9 mouse cellular contexts compared by ENCODE assay signal in genomic region chr5:102206953-102207352, GRCm38 (mm10).
DNase-seq lines count a peak whose midpoint lies in the region; ATAC-seq and TF ChIP-seq lines count a peak whose summit lies in the region.
"Had no signal": no experiment of that assay in that cellular context is flagged by ENCODE, and none has a peak within 500 bp of the region (broad histone marks: within the 10 kb centered on the region; RNA-seq: fewer than 3 reads in every experiment).

No protein-coding gene starts in this region.

- DNase-seq in MN1 (ENCODE audit: low spot score): peak; percentile 47
- peak; percentile 61 for DNase-seq in cerebellum, adult 8-10 months
- DNase-seq in frontal cortex, adult 2 months (ENCODE audit: extremely low spot score in 1 of 2, low spot score in 1 of 2): peak; percentile 41 to 93
- DNase-seq in layer of hippocampus, adult 18-20 months (ENCODE audit: low spot score in 2 of 2): peak; percentile 57 to 89
- peak; percentile 31 for DNase-seq in lung, adult 2 months
- peak; percentile 44 for DNase-seq in ovary, adult 18-20 months (ENCODE audit: low spot score)
- peak; percentile 54 for DNase-seq in thymus, postnatal 14 days

- 4% methylated on average over 16 of the region's 16 CpGs for WGBS in lung, adult 2 months

- TF ChIP-seq POLR2A in lung, adult 2 months (IDR thresholded peaks at IDR 0.05; ENCODE audit: borderline replicate concordance, extremely low read depth, low read depth, low read length): no peak

- H3K4me3 ChIP-seq in lung, adult 2 months (replicated peaks; ENCODE audit: extremely low read depth, low read depth, low read length): no peak overlapping the region
- H3K4me3 ChIP-seq: erythroblast, embryonic 14.5 days had no signal

- ATAC-seq in hematopoietic stem cell, adult 5-6 weeks (replicated peaks in 1 of 2; ENCODE audit: insufficient read depth in 1 of 2, low FRiP score in 2 of 2, low TSS enrichment in 1 of 2, low read depth in 1 of 2, poor library complexity in 2 of 2, severe bottlenecking in 2 of 2): peak; percentile 73 to 87

- TF ChIP-seq CTCF in lung, adult 2 months (IDR thresholded peaks at IDR 0.05; ENCODE audit: insufficient read depth, low read length): peak; percentile 68

- no peaks in the 10 kb centered on the region for H3K4me1 ChIP-seq in lung, adult 2 months (ENCODE audit: control insufficient read depth, insufficient read depth, low read length)
